Mouse (Mus musculus) ovary, adult 2 months (tissue): ENCODE results near the gene Mpp5. TPM values are rescaled to one million over a fixed set of nuclear protein-coding genes. Genes with fewer than 3 reads are reported as not detected.

ENCODE experiments used
- polyA plus RNA-seq: library from polyadenylated mRNA; depleted of rRNA; stranded (reverse); fragments of >200 nt; gene quantifications from 2 replicates; pipeline ENCODE4 v1.2.3, GENCODE M21; 2012; rRNA removed

Mpp5 gene
- 0.96 TPM in 2 replicates for polyA plus RNA-seq

DNA sequence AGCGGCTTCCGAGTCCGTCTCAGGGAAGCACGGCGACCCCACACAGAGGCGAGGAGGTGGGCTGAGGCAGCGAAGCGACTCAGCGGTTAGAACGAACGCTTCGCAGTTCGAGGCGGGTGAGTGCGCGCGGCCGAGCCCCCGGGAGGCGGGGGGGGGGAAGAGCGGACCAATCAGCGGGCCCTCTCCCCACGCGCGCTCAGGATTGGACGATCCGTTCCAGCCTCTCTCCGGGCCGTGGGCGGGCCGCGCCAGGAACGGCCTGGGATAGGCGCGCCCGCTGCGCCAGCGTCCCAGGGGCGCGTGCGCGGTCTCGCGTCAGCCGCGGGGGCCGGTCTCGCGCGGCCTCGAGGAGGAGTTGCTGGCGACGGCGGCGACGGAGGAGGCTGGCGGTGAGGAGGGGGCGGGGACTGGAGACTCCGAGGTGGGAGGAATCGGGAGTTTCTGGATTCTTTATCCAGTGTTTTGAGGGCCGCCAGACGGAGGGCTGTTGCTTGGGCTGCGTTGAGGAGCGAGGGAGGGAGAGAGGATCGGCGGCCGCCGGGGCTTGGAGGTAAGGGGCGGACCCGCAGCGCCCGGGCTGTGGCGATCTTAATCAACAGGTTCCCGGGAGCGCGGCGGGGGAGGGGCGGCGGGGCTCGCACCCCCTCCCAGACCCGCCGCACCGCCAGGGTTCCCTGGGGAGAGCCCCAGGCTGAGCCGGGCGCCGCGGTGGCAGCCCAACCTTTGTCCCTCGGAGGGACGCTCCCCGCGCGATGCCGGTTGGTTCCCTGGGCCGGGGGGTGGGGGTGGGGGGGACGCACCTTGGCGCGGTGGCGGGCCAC, at the start of gene Mpp5:
TSS of gene Mpp5 (plus strand) at position 351 of the 821 bp plus-strand sequence.

DNA sequence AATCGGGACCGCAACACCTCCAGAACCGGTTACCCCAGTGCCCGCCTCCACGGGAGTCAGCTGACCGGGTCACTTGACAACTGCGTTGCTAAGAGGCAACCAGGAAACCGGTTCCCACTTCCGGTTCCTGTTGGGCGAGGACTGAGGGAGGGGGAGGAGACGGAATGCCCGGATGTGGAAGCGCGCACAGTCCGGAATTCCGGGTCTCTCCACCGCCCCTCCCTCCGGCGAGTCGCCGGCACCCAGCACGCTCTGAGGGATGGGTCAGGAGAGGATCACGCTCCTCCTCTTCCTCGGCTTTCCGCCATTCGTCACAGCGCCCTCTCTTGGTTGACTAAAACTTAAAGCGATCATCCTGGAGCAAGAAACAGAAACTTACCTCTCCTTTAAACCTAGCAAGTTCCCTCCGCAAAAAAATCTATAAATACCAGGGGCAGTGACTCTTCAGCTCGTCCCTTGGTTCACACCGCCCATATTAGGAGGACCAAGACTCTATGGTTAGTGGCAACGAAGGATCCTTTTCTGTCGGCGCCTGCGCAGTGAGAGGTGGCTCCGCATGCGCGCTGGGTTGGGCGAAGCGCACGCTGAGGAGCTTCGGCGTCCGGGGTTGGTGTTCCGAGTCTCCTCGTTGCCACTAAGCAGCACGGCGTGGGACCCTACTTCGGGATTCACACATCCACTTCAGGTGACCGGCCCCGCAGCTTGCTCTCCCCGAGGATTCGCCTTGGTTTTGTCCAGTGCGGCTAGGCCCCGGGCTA, 113.0 kb downstream of the Mpp5 start, which contains the start of the genes Atp6v1d and Eif2s1:
TSS of gene Atp6v1d (minus strand) at position 143 of the 758 bp plus-strand sequence.
TSS of gene Eif2s1 (plus strand) at position 324 of the 758 bp plus-strand sequence.

Other genes with a start within 250 kb of the Mpp5 start
- gene Fam71d, start 57.4 kb upstream of the Mpp5 start, polyA plus RNA-seq, result not detected in 2 replicates
- 2.7 and 4.3 TPM in 2 replicates for gene Atp6v1d, start 112.7 kb downstream of the Mpp5 start, polyA plus RNA-seq
- gene Eif2s1, start 112.9 kb downstream of the Mpp5 start, polyA plus RNA-seq, result 6.5 and 7.4 TPM in 2 replicates
- 1.6 TPM in 2 replicates for gene Plek2, start 158.1 kb downstream of the Mpp5 start, polyA plus RNA-seq